ENCODE assay signal across 19 mouse cellular contexts in genomic region chr1:106100611-106101010, GRCm38 (mm10).
DNase-seq lines count a peak whose midpoint lies in the region; TF ChIP-seq lines count a peak whose summit lies in the region.
"Had no signal": no experiment of that assay in that cellular context is flagged by ENCODE, and none has a peak within 500 bp of the region (broad histone marks: within the 10 kb centered on the region; RNA-seq: fewer than 3 reads in every experiment).

No protein-coding gene starts in this region.

- no peak for TF ChIP-seq POLR2A in lung, adult 2 months (IDR thresholded peaks at IDR 0.05; ENCODE audit: borderline replicate concordance, extremely low read depth, low read depth, low read length)

- TF ChIP-seq CTCF in lung, adult 2 months (IDR thresholded peaks at IDR 0.05; ENCODE audit: insufficient read depth, low read length), result no peak

- peaks cover 10% of the 10 kb centered on the region for H3K4me1 ChIP-seq in lung, adult 2 months (ENCODE audit: control insufficient read depth, insufficient read depth, low read length)
- H3K4me1 ChIP-seq: embryonic facial prominence, embryonic 10.5 days; embryonic facial prominence, embryonic 12.5 days had no signal

- no peak overlapping the region for H3K4me3 ChIP-seq in lung, adult 2 months (replicated peaks; ENCODE audit: extremely low read depth, low read depth, low read length)
- H3K4me3 ChIP-seq: embryonic facial prominence, embryonic 10.5 days; embryonic facial prominence, embryonic 12.5 days; forebrain, embryonic 13.5 days; forebrain, embryonic 15.5 days had no signal

- peak; percentile 48 for DNase-seq in heart, adult 11 months
- no peak for DNase-seq in heart, adult 9 months (ENCODE audit: low spot score in 2 of 2)
- peak; percentile 36 to 59 for DNase-seq in lung, adult 18-20 months
- no peak for DNase-seq in lung, adult 2 months
- DNase-seq in lung, postnatal 36 days, result peak; percentile 75
- DNase-seq in lung, postnatal 4 days, result no peak
- DNase-seq: adrenal gland, adult 8-10 months; adrenal gland, postnatal 14 days; adrenal gland, postnatal 36 days; B cell, adult 2 months; cerebellum, adult 11-12 months; cerebellum, adult 2 months; cerebellum, adult 9-10 months; cerebellum, postnatal 10 days; cerebellum, postnatal 25 days had no signal

- 50% methylated on average over 3 of the region's 3 CpGs for WGBS in lung, adult 2 months

Comparison
In these comparisons a context has a peak if more than half of its experiments do, and no peak if none do; other contexts are left out.
1. DNase-seq: peak in heart, adult 11 months (single experiment), lung, adult 18-20 months (2 of 2) and lung, postnatal 36 days (single experiment); none in heart, adult 9 months (0 of 2), lung, adult 2 months (single experiment) and lung, postnatal 4 days (0 of 2).